Mouse (Mus musculus) liver, postnatal 0 days (tissue): Measurements from ENCODE around the gene Ubash3b.

Source experiments
- CTCF ChIP-seq: sonication (generic); IDR thresholded peaks from 2 replicates; pipeline ENCODE4 v1.5.1; 2016; ENCODE audit warnings: antibody characterized with exemption, low read depth
- EP300 ChIP-seq: IDR thresholded peaks from 2 replicates; pipeline ENCODE4 v1.6.1; 2016; ENCODE audit warnings: antibody characterized with exemption, low read depth, mild to moderate bottlenecking

DNA sequence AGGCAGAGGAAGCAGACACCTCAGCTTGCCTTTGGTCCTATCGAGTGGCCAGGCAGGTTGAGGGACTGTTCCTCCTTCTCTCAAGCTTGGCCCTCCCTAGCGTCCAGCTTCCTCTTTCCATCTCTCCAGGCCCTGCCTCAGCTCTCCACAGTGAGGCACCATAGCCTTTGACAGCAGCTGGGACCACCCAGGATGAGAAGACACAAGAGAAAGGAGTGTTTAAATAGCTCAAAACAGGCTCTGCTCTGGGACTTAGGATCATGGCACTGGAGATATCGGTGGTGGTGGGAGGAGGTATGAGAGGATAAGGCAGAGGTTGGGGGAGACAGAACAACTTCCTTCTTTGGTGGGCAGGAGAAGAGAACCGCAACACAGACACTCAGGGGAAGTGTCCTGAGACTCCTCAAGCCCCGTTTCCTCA is 90.7 kb downstream of the Ubash3b start:
- TF ChIP-seq EP300 (no peak), CTCF (peak; percentile 40)
